Mouse (Mus musculus): ENCODE results near the gene Gm20388. TPM values are rescaled to one million over a fixed set of nuclear protein-coding genes. Genes with fewer than 3 reads are reported as not detected.

Gm20388 gene
- total RNA-seq, 2 experiments from 2014 or later = 10.3 to 10.6 TPM

GRCm38 (mm10) chr8:120534504-120535368, 624.1 kb downstream of the Gm20388 start:
- intact Hi-C loops (cut with DNase I) = loop anchor here (5.0 kb wide), 2 partner anchors 107 to 122 kb away; no protein-coding TSS in a partner anchor

GRCm38 (mm10) chr8:120535452-120536305, 625.0 kb downstream of the Gm20388 start:
- DNase-seq (ENCODE audit: low spot score in 2 of 2) = peak; percentile 83 to 89
- intact Hi-C loops (cut with DNase I) = loop anchor here (2.0 to 5.0 kb wide), 2 partner anchors 47 to 108 kb away; no protein-coding TSS in a partner anchor

More at GRCm38 (mm10) chr8:120534504-120535368, 624.1 kb downstream of the Gm20388 start:
- DNase-seq (ENCODE audit: low spot score in 2 of 2) = peak; percentile 72 to 79

GRCm38 (mm10) chr8:120536306-120537206, 625.9 kb downstream of the Gm20388 start:
- DNase-seq (ENCODE audit: low spot score in 2 of 2) = peak; percentile 70 to 71
- intact Hi-C loops (cut with DNase I) = loop anchor here (2.0 to 5.0 kb wide), 2 partner anchors 48 to 109 kb away; no protein-coding TSS in a partner anchor

- intact Hi-C loops (cut with DNase I) = loop anchor here (2.0 to 5.0 kb wide), 2 partner anchors 49 to 110 kb away; no protein-coding TSS in a partner anchor
- DNase-seq (ENCODE audit: low spot score in 2 of 2) = peak; percentile 64 to 73
These were observed 626.7 kb downstream of the Gm20388 start for GRCm38 (mm10) chr8:120537207-120537817.

GRCm38 (mm10) chr8:120537818-120538396, 627.3 kb downstream of the Gm20388 start:
- intact Hi-C loops (cut with DNase I) = loop anchor here (2.0 to 5.0 kb wide), 2 partner anchors 49 to 111 kb away; no protein-coding TSS in a partner anchor

GRCm38 (mm10) chr8:120538397-120539240, 628.0 kb downstream of the Gm20388 start:
- intact Hi-C loops (cut with DNase I) = loop anchor here (5.0 kb wide), 1 partner anchor 111 kb away; no protein-coding TSS in a partner anchor

More at GRCm38 (mm10) chr8:120537818-120538396, 627.3 kb downstream of the Gm20388 start:
- DNase-seq (ENCODE audit: low spot score in 2 of 2) = peak; percentile 68 to 79

GRCm38 (mm10) chr8:120539381-120539774, 628.7 kb downstream of the Gm20388 start:
- intact Hi-C loops (cut with DNase I) = loop anchor here (5.0 kb wide), 1 partner anchor 112 kb away; no protein-coding TSS in a partner anchor
- DNase-seq (ENCODE audit: low spot score in 2 of 2) = no peak

More at GRCm38 (mm10) chr8:120538397-120539240, 628.0 kb downstream of the Gm20388 start:
- DNase-seq (ENCODE audit: low spot score in 2 of 2) = peak; percentile 72

GRCm38 (mm10) chr8:120539775-120540625, 629.4 kb downstream of the Gm20388 start:
- DNase-seq (ENCODE audit: low spot score in 2 of 2) = no peak
- intact Hi-C loops (cut with DNase I) = loop anchor here (5.0 kb wide), 1 partner anchor 113 kb away; no protein-coding TSS in a partner anchor

GRCm38 (mm10) chr8:120542995-120543394, 632.4 kb downstream of the Gm20388 start:
- intact Hi-C loops (cut with DNase I) = no loop called here
- no peak for DNase-seq (ENCODE audit: low spot score in 2 of 2)

- no peak for DNase-seq (ENCODE audit: low spot score in 2 of 2)
- intact Hi-C loops (cut with DNase I) = no loop called here
These were observed 632.9 kb downstream of the Gm20388 start for GRCm38 (mm10) chr8:120543416-120544055.

- no peak for DNase-seq (ENCODE audit: low spot score in 2 of 2)
- intact Hi-C loops (cut with DNase I) = no loop called here
These were observed 633.5 kb downstream of the Gm20388 start for GRCm38 (mm10) chr8:120544155-120544554.

GRCm38 (mm10) chr8:120547562-120547961, 636.9 kb downstream of the Gm20388 start:
- intact Hi-C loops (cut with DNase I) = no loop called here
- DNase-seq (ENCODE audit: low spot score in 2 of 2) = no peak

- peak in 1 of 2 experiments; percentile 69 for DNase-seq (ENCODE audit: low spot score in 2 of 2)
- intact Hi-C loops (cut with DNase I) = no loop called here
These were observed 637.7 kb downstream of the Gm20388 start for GRCm38 (mm10) chr8:120548313-120548761.

- DNase-seq (ENCODE audit: low spot score in 2 of 2) = no peak
These were observed 638.8 kb downstream of the Gm20388 start for GRCm38 (mm10) chr8:120549321-120549921.

GRCm38 (mm10) chr8:120549922-120550321, 639.3 kb downstream of the Gm20388 start:
- intact Hi-C loops (cut with DNase I) = no loop called here
- no peak for DNase-seq (ENCODE audit: low spot score in 2 of 2)

More at GRCm38 (mm10) chr8:120549321-120549921, 638.8 kb downstream of the Gm20388 start:
- intact Hi-C loops (cut with DNase I) = no loop called here
